Mouse (Mus musculus) embryonic facial prominence, embryonic 14.5 days (tissue): ENCODE measurements at regions not wholly inside any gene's neighbourhood (a gene's known extent, or its start where the extent isn't known, plus 50 kb on each side); places are given as distances from the start of the nearest gene placed in this dataset.

Experiments used
- ATAC-seq: fragments of 200-750 bp; cut with Nextera tagmentation; 2 replicates; pipeline ENCODE4 v1.8.0; 2017; ENCODE audit warnings: low read depth, moderate number of reproducible peaks, moderate TSS enrichment
- DNase-seq: peaks from one replicate; pipeline ENCODE4 v3.0.0-alpha.2; 2015; ENCODE audit warnings: low spot score
- H3K27ac ChIP-seq: fragments of 300-500 bp; sonication (generic); replicated peaks from 2 replicates; pipeline ENCODE4 v1.5.1; 2014; ENCODE audit warnings: low read depth, mild to moderate bottlenecking, low read length, moderate library complexity
- H3K27me3 ChIP-seq: fragments of 300-500 bp; sonication (generic); replicated peaks from 2 replicates; pipeline ENCODE4 v1.6.1; 2014; ENCODE audit warnings: low read length; ENCODE audit not compliant: control insufficient read depth, insufficient read depth
- H3K36me3 ChIP-seq: fragments of 300-500 bp; sonication (generic); 2 replicates; pipeline ENCODE4 v1.6.1; 2014; ENCODE audit warnings: low read length, mixed read lengths; ENCODE audit not compliant: control insufficient read depth, insufficient read depth
- H3K4me1 ChIP-seq: fragments of 300-500 bp; sonication (generic); 2 replicates; pipeline ENCODE4 v1.6.1; 2014; ENCODE audit warnings: antibody characterized with exemption, low read length; ENCODE audit not compliant: control insufficient read depth, insufficient read depth
- H3K4me2 ChIP-seq: fragments of 300-500 bp; sonication (generic); 2 replicates; pipeline ENCODE4 v1.6.1; 2014; ENCODE audit warnings: low read depth, mild to moderate bottlenecking, low read length, moderate library complexity, mixed read lengths
- H3K4me3 ChIP-seq: fragments of 300-500 bp; sonication (generic); 2 replicates; pipeline ENCODE4 v1.5.1; 2014; ENCODE audit warnings: low read depth, mild to moderate bottlenecking, low read length
- H3K9ac ChIP-seq: fragments of 300-500 bp; sonication (generic); 2 replicates; pipeline ENCODE4 v1.6.1; 2014; ENCODE audit warnings: low read depth, mild to moderate bottlenecking, low read length, moderate library complexity, mixed read lengths
- H3K9me3 ChIP-seq: fragments of 300-500 bp; sonication (generic); 2 replicates; pipeline ENCODE4 v1.6.1; 2016; ENCODE audit warnings: low read length; ENCODE audit not compliant: control insufficient read depth
- WGBS: fragments of 180-500 bp; shearing (Covaris S2); extraction: QIAGEN DNeasy Blood & Tissue Kit; methylation state at CpG from one replicate; pipeline ENCODE4 v1.1.7; 2014; 5-methylcytosine and 5-hydroxymethylcytosine counted together

GRCm38 (mm10) chr8:74293621-74294020 lies 579.4 kb upstream of the Isx start:
- Histone ChIP-seq H3K4me1 (no peaks in the 10 kb centered on the region), H3K36me3 (no peaks in the 10 kb centered on the region), H3K27ac (no peak overlapping the region), H3K4me2 (no peak overlapping the region), H3K4me3 (no peak overlapping the region), H3K27me3 (no peaks in the 10 kb centered on the region), H3K9me3 (no peaks in the 10 kb centered on the region), H3K9ac (no peak overlapping the region)
- DNase-seq, result peak; percentile 3
- no peak for ATAC-seq
- 71% methylated on average over 1 of the region's 1 CpGs for WGBS

GRCm38 (mm10) chr8:74297698-74298097 lies 575.3 kb upstream of the Isx start:
- H3K4me1 ChIP-seq, result no peaks in the 10 kb centered on the region
- H3K9ac ChIP-seq, result no peak overlapping the region
- no peaks in the 10 kb centered on the region for H3K27me3 ChIP-seq
- 57% methylated on average over 1 of the region's 1 CpGs for WGBS
- H3K36me3 ChIP-seq, result no peaks in the 10 kb centered on the region
- DNase-seq, result no peak
- no peak overlapping the region for H3K4me2 ChIP-seq
- ATAC-seq, result no peak
- H3K27ac ChIP-seq, result no peak overlapping the region
- H3K9me3 ChIP-seq, result no peaks in the 10 kb centered on the region
- H3K4me3 ChIP-seq, result no peak overlapping the region

GRCm38 (mm10) chr8:74309810-74310209 lies 563.2 kb upstream of the Isx start:
- H3K4me1 ChIP-seq, result no peaks in the 10 kb centered on the region
- no peak overlapping the region for H3K27ac ChIP-seq
- H3K4me2 ChIP-seq, result no peak overlapping the region
- H3K9me3 ChIP-seq, result no peaks in the 10 kb centered on the region
- no peaks in the 10 kb centered on the region for H3K27me3 ChIP-seq
- H3K9ac ChIP-seq, result no peak overlapping the region
- 62% methylated on average over 2 of the region's 2 CpGs for WGBS
- DNase-seq, result no peak
- no peak overlapping the region for H3K4me3 ChIP-seq
- no peak for ATAC-seq
- no peaks in the 10 kb centered on the region for H3K36me3 ChIP-seq

DNA sequence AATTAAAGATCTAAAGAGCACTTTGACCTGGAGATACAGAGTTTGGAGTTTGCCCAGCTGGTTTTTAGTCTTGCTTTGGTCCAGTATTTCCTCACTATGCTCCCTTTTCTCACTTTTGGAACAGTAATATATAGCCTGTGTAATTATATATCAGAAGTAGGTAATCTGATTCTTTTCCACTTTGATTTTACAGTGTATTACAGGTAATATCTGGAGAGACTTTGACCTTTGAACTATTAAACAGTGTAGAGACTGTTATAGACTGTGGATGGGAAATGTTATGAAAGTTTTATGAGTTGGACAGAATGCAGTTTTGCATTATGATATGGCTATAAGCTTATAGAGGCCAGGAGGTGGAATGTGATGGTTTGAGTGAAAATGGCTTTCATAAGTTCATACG lies 557.6 kb upstream of the Isx start:
- Histone ChIP-seq H3K4me2 (no peak overlapping the region), H3K9me3 (no peaks in the 10 kb centered on the region), H3K4me3 (no peak overlapping the region), H3K9ac (no peak overlapping the region), H3K27ac (no peak overlapping the region), H3K4me1 (no peaks in the 10 kb centered on the region), H3K27me3 (no peaks in the 10 kb centered on the region), H3K36me3 (no peaks in the 10 kb centered on the region)
- WGBS, result 83% methylated on average over 1 of the region's 1 CpGs
- ATAC-seq (no peak), DNase-seq (no peak)

GRCm38 (mm10) chr8:74327521-74327920 lies 545.5 kb upstream of the Isx start:
- no peak for ATAC-seq
- H3K36me3 ChIP-seq, result no peaks in the 10 kb centered on the region
- H3K9me3 ChIP-seq, result no peaks in the 10 kb centered on the region

GRCm38 (mm10) chr8:74344010-74344409 lies 529.0 kb upstream of the Isx start:
- no peak for ATAC-seq
- Histone ChIP-seq H3K4me3 (no peak overlapping the region), H3K9me3 (no peaks in the 10 kb centered on the region), H3K36me3 (no peaks in the 10 kb centered on the region), H3K27ac (no peak overlapping the region), H3K4me1 (no peaks in the 10 kb centered on the region), H3K4me2 (no peak overlapping the region), H3K27me3 (no peaks in the 10 kb centered on the region), H3K9ac (no peak overlapping the region)
- WGBS, result 76% methylated on average over 1 of the region's 1 CpGs
- DNase-seq, result no peak

More at GRCm38 (mm10) chr8:74327521-74327920, 545.5 kb upstream of the Isx start:
- Histone ChIP-seq H3K9ac (no peak overlapping the region), H3K4me1 (no peaks in the 10 kb centered on the region), H3K27me3 (no peaks in the 10 kb centered on the region), H3K4me2 (no peak overlapping the region), H3K27ac (no peak overlapping the region), H3K4me3 (no peak overlapping the region)
- DNase-seq, result peak; percentile 3
